Comparison of ENCODE assay signal across 8 mouse cellular contexts in genomic region chr9:59577844-59578504, GRCm38 (mm10). TPM values are rescaled to one million over a fixed set of nuclear protein-coding genes. Genes with fewer than 3 reads are reported as not detected.
A peak's percentile ranks its signal among the peaks of the same experiment; 100 is the strongest.
DNase-seq lines count a peak whose midpoint lies in the region; ATAC-seq and TF ChIP-seq lines count a peak whose summit lies in the region.

TSS of gene Celf6 (plus strand) at chr9:59577917.

- no peak within 1 kb of the TSS for H3K9ac ChIP-seq in embryonic facial prominence, embryonic 15.5 days
- no peak within 1 kb of the TSS for H3K9ac ChIP-seq in limb, embryonic 15.5 days
- peak within 1 kb of the TSS; percentile 84 for H3K9ac ChIP-seq in midbrain, postnatal 0 days (replicated peaks; ENCODE audit: low read length, poor library complexity, severe bottlenecking)

- no peaks in the 10 kb centered on the region for H3K9me3 ChIP-seq in embryonic facial prominence, embryonic 15.5 days (replicated peaks)
- H3K9me3 ChIP-seq in limb, embryonic 15.5 days = no peaks in the 10 kb centered on the region
- no peaks in the 10 kb centered on the region for H3K9me3 ChIP-seq in midbrain, postnatal 0 days (ENCODE audit: low read length)

- no peak for TF ChIP-seq CTCF in bone marrow macrophage, adult 2 months (IDR thresholded peaks at IDR 0.05; ENCODE audit: low read depth, low read length)
- peak; percentile 15; the same call in 1 of the 2 replicates for TF ChIP-seq CTCF in midbrain, postnatal 0 days (IDR thresholded peaks at IDR 0.05)

- TF ChIP-seq POLR2A in bone marrow macrophage, adult 2 months (IDR thresholded peaks at IDR 0.05; ENCODE audit: borderline replicate concordance, low read depth, low read length) = no peak

- WGBS in embryonic facial prominence, embryonic 15.5 days = 4% methylated on average over 50 of the region's 61 CpGs
- 1% methylated on average over 46 of the region's 61 CpGs for WGBS in limb, embryonic 15.5 days
- WGBS in midbrain, postnatal 0 days = under 1% methylated on average over 47 of the region's 61 CpGs

- peak; percentile 69 to 70 for DNase-seq in B cell, adult 2 months
- peak; percentile 52 to 53 for DNase-seq in heart, adult 9 months (ENCODE audit: low spot score in 2 of 2)
- peak; percentile 50 for DNase-seq in kidney, adult 9 months
- DNase-seq in midbrain, postnatal 0 days (ENCODE audit: low spot score) = peak; percentile 97
- peak; percentile 34 to 71 for DNase-seq in spleen, postnatal 10 days (ENCODE audit: low spot score in 2 of 2)

- H3K4me3 ChIP-seq in bone marrow macrophage, adult 2 months (ENCODE audit: insufficient read depth, low read length) = peak within 1 kb of the TSS; percentile 47
- peak within 1 kb of the TSS; percentile 50 for H3K4me3 ChIP-seq in embryonic facial prominence, embryonic 15.5 days (replicated peaks)
- H3K4me3 ChIP-seq in limb, embryonic 15.5 days = peak within 1 kb of the TSS; percentile 50
- peak within 1 kb of the TSS; percentile 68 for H3K4me3 ChIP-seq in midbrain, postnatal 0 days (ENCODE audit: low read depth, low read length)

- no peaks in the 10 kb centered on the region for H3K4me1 ChIP-seq in bone marrow macrophage, adult 2 months (ENCODE audit: control insufficient read depth, insufficient read depth, low read length)
- H3K4me1 ChIP-seq in embryonic facial prominence, embryonic 15.5 days = peaks cover 16% of the 10 kb centered on the region
- H3K4me1 ChIP-seq in limb, embryonic 15.5 days = peaks cover 15% of the 10 kb centered on the region
- H3K4me1 ChIP-seq in midbrain, postnatal 0 days (ENCODE audit: insufficient read depth, low read length) = 0 out of 2 replicates have a peak, but pooled peaks cover 4% of the 10 kb centered on the region

- no peaks in the 10 kb centered on the region for H3K36me3 ChIP-seq in embryonic facial prominence, embryonic 15.5 days
- H3K36me3 ChIP-seq in limb, embryonic 15.5 days = no peaks in the 10 kb centered on the region
- no peaks in the 10 kb centered on the region for H3K36me3 ChIP-seq in midbrain, postnatal 0 days (ENCODE audit: insufficient read depth, low read length)

- H3K4me2 ChIP-seq in embryonic facial prominence, embryonic 15.5 days (replicated peaks) = peak within 1 kb of the TSS; percentile 90
- H3K4me2 ChIP-seq in limb, embryonic 15.5 days = peak within 1 kb of the TSS; percentile 60
- H3K4me2 ChIP-seq in midbrain, postnatal 0 days (ENCODE audit: low read depth, low read length, poor library complexity, severe bottlenecking) = peak within 1 kb of the TSS; percentile 73

- H3K27ac ChIP-seq in bone marrow macrophage, adult 2 months (ENCODE audit: insufficient read depth, low read depth, low read length) = no peak within 1 kb of the TSS
- H3K27ac ChIP-seq in embryonic facial prominence, embryonic 15.5 days (replicated peaks) = no peak within 1 kb of the TSS
- H3K27ac ChIP-seq in limb, embryonic 15.5 days = no peak within 1 kb of the TSS
- H3K27ac ChIP-seq in midbrain, postnatal 0 days (ENCODE audit: low read depth, low read length) = peak within 1 kb of the TSS; percentile 71

- peaks cover 27% of the 10 kb centered on the region for H3K27me3 ChIP-seq in embryonic facial prominence, embryonic 15.5 days
- peaks cover 30% of the 10 kb centered on the region for H3K27me3 ChIP-seq in limb, embryonic 15.5 days
- H3K27me3 ChIP-seq in midbrain, postnatal 0 days (ENCODE audit: insufficient read depth, low read length) = no peaks in the 10 kb centered on the region; the same call in 1 of the 2 replicates

- ATAC-seq in embryonic facial prominence, embryonic 15.5 days (ENCODE audit: insufficient number of reproducible peaks, low FRiP score, low TSS enrichment, low read depth) = peak; percentile 96
- peak; percentile 97 for ATAC-seq in limb, embryonic 15.5 days (ENCODE audit: insufficient number of reproducible peaks, low FRiP score, low TSS enrichment, low read depth)
- peak; percentile 92 for ATAC-seq in midbrain, postnatal 0 days (ENCODE audit: low FRiP score)

RNA-seq across cellular contexts. Expression of gene Celf6, which starts in this region (rescaled TPM):
- polyA plus RNA-seq in bone marrow macrophage, adult 2 months (2012; ENCODE audit: insufficient read depth, insufficient read length, missing spikeins) = not detected in 2 replicates
- 0.48 and 0.62 TPM in 2 replicates for polyA plus RNA-seq in embryonic facial prominence, embryonic 15.5 days (2015; fragmentation: Nextera tagmentation; extraction: Ambion mirVana)
- polyA plus RNA-seq in limb, embryonic 15.5 days (2015; fragmentation: Nextera tagmentation; extraction: Ambion mirVana) = 0.09 and 0.10 TPM in 2 replicates
- 77.9 and 81.1 TPM in 2 replicates for total RNA-seq in midbrain, postnatal 0 days (2014; rRNA removed)
- polyA plus RNA-seq in midbrain, postnatal 0 days (2015; fragmentation: Nextera tagmentation; extraction: Ambion mirVana) = 47.3 and 59.6 TPM in 2 replicates

Comparison
In these comparisons a context has a peak if more than half of its experiments do, and no peak if none do; other contexts are left out.
1. RNA of gene Celf6 (polyA plus RNA-seq): 47.3 to 59.6 TPM in midbrain, postnatal 0 days; 0.48 to 0.62 TPM in embryonic facial prominence, embryonic 15.5 days, 0.09 to 0.10 TPM in limb, embryonic 15.5 days and not detected in bone marrow macrophage, adult 2 months; every median in the first group is over 10 times any median in the second.
2. Peak in ATAC-seq, H3K4me3 ChIP-seq and H3K4me2 ChIP-seq in embryonic facial prominence, embryonic 15.5 days; RNA of the gene not detected or under 1 TPM.
3. Peak in ATAC-seq, H3K4me3 ChIP-seq and H3K4me2 ChIP-seq in limb, embryonic 15.5 days; RNA of the gene not detected or under 1 TPM.
4. Peak in every context shown above with its lines, with median percentiles within 50 percentile points of each other: DNase-seq, H3K4me3 ChIP-seq, ATAC-seq and H3K4me2 ChIP-seq.